Mouse (Mus musculus) cortical plate, adult 2 months (tissue): ENCODE measurements around the gene Gabarapl1.

Source experiments
- CTCF ChIP-seq: fragments of 200-500 bp; IDR thresholded peaks from 2 replicates; pipeline ENCODE4 v1.5.1; 2011; ENCODE audit warnings: mild to moderate bottlenecking, control low read depth, low read length; ENCODE audit not compliant: insufficient read depth; ENCODE audit errors: extremely low read depth
- POLR2A ChIP-seq: fragments of 200-500 bp; IDR thresholded peaks from 2 replicates; pipeline ENCODE4 v1.6.1; 2011; ENCODE audit warnings: mild to moderate bottlenecking, low read length, control low read depth; ENCODE audit not compliant: insufficient read depth; ENCODE audit errors: extremely low read depth

DNA sequence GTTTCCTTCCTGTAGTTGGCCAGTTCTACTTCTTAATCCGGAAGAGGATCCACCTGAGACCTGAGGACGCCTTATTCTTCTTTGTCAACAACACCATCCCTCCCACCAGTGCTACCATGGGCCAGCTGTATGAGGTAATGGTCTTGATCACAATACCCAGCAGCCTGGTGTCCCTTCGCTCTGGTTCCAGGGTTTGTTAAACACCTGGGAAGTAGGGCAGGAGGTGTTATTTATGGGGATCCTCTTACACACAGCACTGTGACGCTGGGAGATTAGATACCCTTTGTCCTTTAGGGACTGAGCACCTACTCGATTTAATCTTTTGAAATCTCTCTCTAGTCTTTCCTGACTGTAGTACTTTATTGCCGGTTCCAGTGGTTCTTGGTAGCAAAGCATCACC, 5.6 kb downstream of the Gabarapl1 start:
- TF ChIP-seq CTCF, result no peak
- TF ChIP-seq POLR2A, result no peak
